Mouse (Mus musculus): ENCODE data around the gene Pycr1. TPM values are rescaled to one million over a fixed set of nuclear protein-coding genes. Genes with fewer than 3 reads are reported as not detected.

Gene Pycr1
- total and polyA plus RNA-seq, 3 experiments = 21.0 to 75.3 (median 32.3) TPM

- DNase-seq (ENCODE audit: extremely low read depth) = no peak
- no peak overlapping the region for H3K27ac ChIP-seq (ENCODE audit: insufficient read depth, low read depth)
- H3K36me3 ChIP-seq (replicated peaks in 1 of 2; ENCODE audit: control insufficient read depth in 1 of 2, insufficient read depth in 1 of 2, low read length in 1 of 2) = peaks cover 45 to 90% of the 10 kb centered on the region in 2 experiments
- dilution Hi-C loops (cut with MboI; ENCODE audit: extremely low pct_ligation_motif_present, extremely low pct_unique_long_range_greater_than_20kb, low sequenced_read_pairs) (no loop called here), in situ Hi-C loops (cut with MboI; ENCODE audit: low pct_ligation_motif_present, low pct_unique_long_range_greater_than_20kb, low sequenced_read_pairs) (loop anchor here (10.0 kb wide), 1 partner anchor 62 kb away; the partner anchor contains the start of gene Sirt7)
- no peaks in the 10 kb centered on the region for H3K27me3 ChIP-seq (replicated peaks)
- no peak overlapping the region for H3K9ac ChIP-seq (ENCODE audit: insufficient read depth, low read depth)
- no peaks in the 10 kb centered on the region for H3K4me1 ChIP-seq (ENCODE audit: control insufficient read depth in 1 of 2, insufficient read depth in 2 of 2)
- H3K9me3 ChIP-seq (replicated peaks; ENCODE audit: low read length) = no peaks in the 10 kb centered on the region
- TF ChIP-seq EP300 (IDR thresholded peaks at IDR 0.05; ENCODE audit: low read length) (no peak), ELF1 (IDR thresholded peaks at IDR 0.05; ENCODE audit: low read depth, low read length) (no peak), POLR2A (IDR thresholded peaks at IDR 0.05; ENCODE audit: low read depth, low read length) (no peak), USF2 (conservative IDR thresholded peaks at IDR 0.05; ENCODE audit: low read depth, low read length) (no peak), UBTF (IDR thresholded peaks at IDR 0.05; ENCODE audit: low read depth, low read length) (no peak), KAT2A (IDR thresholded peaks at IDR 0.05; ENCODE audit: insufficient replicate concordance, low read length) (no peak), CHD2 (IDR thresholded peaks at IDR 0.05; ENCODE audit: low read length) (no peak), HCFC1 (IDR thresholded peaks at IDR 0.05; ENCODE audit: low read depth, low read length) (no peak)
- no peak overlapping the region for H3K4me3 ChIP-seq (replicated peaks in 1 of 3; ENCODE audit: low read depth in 2 of 3, low read length in 2 of 3, poor library complexity in 1 of 3)
- no peak overlapping the region for H3K4me2 ChIP-seq (ENCODE audit: insufficient read depth, low read depth, poor library complexity, severe bottlenecking)
- no peaks in the 10 kb centered on the region for H3K79me2 ChIP-seq (replicated peaks; ENCODE audit: control insufficient read depth, extremely low read depth, insufficient read depth, poor library complexity, severe bottlenecking)
These were observed 43.2 kb upstream of the Pycr1 start for GRCm38 (mm10) chr11:120686650-120687272.

GRCm38 (mm10) chr11:120684660-120685059 lies 41.1 kb upstream of the Pycr1 start:
- dilution Hi-C loops (cut with MboI; ENCODE audit: extremely low pct_ligation_motif_present, extremely low pct_unique_long_range_greater_than_20kb, low sequenced_read_pairs) = no loop called here
- no peaks in the 10 kb centered on the region for H3K4me1 ChIP-seq (ENCODE audit: control insufficient read depth in 1 of 2, insufficient read depth in 2 of 2)
- H3K36me3 ChIP-seq (replicated peaks in 1 of 2; ENCODE audit: control insufficient read depth in 1 of 2, insufficient read depth in 1 of 2, low read length in 1 of 2) = peaks cover 50 to 93% of the 10 kb centered on the region in 2 experiments
- H3K4me3 ChIP-seq (replicated peaks in 1 of 3; ENCODE audit: low read depth in 2 of 3, low read length in 2 of 3, poor library complexity in 1 of 3) = no peak overlapping the region
- H3K27ac ChIP-seq (ENCODE audit: insufficient read depth, low read depth) = no peak overlapping the region
- no peak overlapping the region for H3K9ac ChIP-seq (ENCODE audit: insufficient read depth, low read depth)
- no peaks in the 10 kb centered on the region for H3K9me3 ChIP-seq (replicated peaks; ENCODE audit: low read length)
- H3K27me3 ChIP-seq (replicated peaks) = no peaks in the 10 kb centered on the region
- DNase-seq (ENCODE audit: extremely low read depth) = no peak
- H3K79me2 ChIP-seq (replicated peaks; ENCODE audit: control insufficient read depth, extremely low read depth, insufficient read depth, poor library complexity, severe bottlenecking) = no peaks in the 10 kb centered on the region
- H3K4me2 ChIP-seq (ENCODE audit: insufficient read depth, low read depth, poor library complexity, severe bottlenecking) = no peak overlapping the region
- TF ChIP-seq RCOR1 (conservative IDR thresholded peaks at IDR 0.05; ENCODE audit: low read depth, low read length) = no peak
- TF ChIP-seq MAZ (IDR thresholded peaks at IDR 0.05; ENCODE audit: low read depth, low read length) = no peak
- TF ChIP-seq SIN3A (IDR thresholded peaks at IDR 0.05; ENCODE audit: low read length) = no peak
- TF ChIP-seq USF1 (IDR thresholded peaks at IDR 0.05; ENCODE audit: low read depth, low read length) = no peak
- no peak for TF ChIP-seq RAD21 (IDR thresholded peaks at IDR 0.05; ENCODE audit: low read depth, low read length)
- no peak for TF ChIP-seq IRF4 (IDR thresholded peaks at IDR 0.05; ENCODE audit: low read depth, low read length)
- TF ChIP-seq ETS1 (conservative IDR thresholded peaks at IDR 0.05; ENCODE audit: low read depth, low read length) = no peak
- no peak for TF ChIP-seq ZNF384 (IDR thresholded peaks at IDR 0.05; ENCODE audit: low read depth, low read length)
- TF ChIP-seq SMC3 (IDR thresholded peaks at IDR 0.05; ENCODE audit: low read depth, low read length) = no peak
- no peak for TF ChIP-seq NRF1 (IDR thresholded peaks at IDR 0.05; ENCODE audit: low read depth, low read length)
- TF ChIP-seq E2F4 (IDR thresholded peaks at IDR 0.05; ENCODE audit: insufficient replicate concordance, low read depth, low read length) = no peak
- TF ChIP-seq NELFE (IDR thresholded peaks at IDR 0.05; ENCODE audit: low read depth, low read length) = no peak
- TF ChIP-seq ZC3H11A (IDR thresholded peaks at IDR 0.05; ENCODE audit: low read depth, low read length) = no peak
- no peak for TF ChIP-seq MAX (IDR thresholded peaks at IDR 0.05; ENCODE audit: low read length)
- TF ChIP-seq JUND (conservative IDR thresholded peaks at IDR 0.05; ENCODE audit: low read depth, low read length) = no peak
- in situ Hi-C loops (cut with MboI; ENCODE audit: low pct_ligation_motif_present, low pct_unique_long_range_greater_than_20kb, low sequenced_read_pairs) = loop anchor here (10.0 kb wide), 1 partner anchor 60 kb away; the partner anchor contains the start of gene Sirt7
